Mouse (Mus musculus) liver, embryonic 11.5 days (tissue): ENCODE data around the gene Tspan9. TPM values are rescaled to one million over a fixed set of nuclear protein-coding genes. Genes with fewer than 3 reads are reported as not detected.

Source experiments
- ATAC-seq: fragments of 200-750 bp; cut with Nextera tagmentation; replicated peaks from 2 replicates; pipeline ENCODE4 v1.8.0; 2017; ENCODE audit warnings: moderate number of reproducible peaks, mild to moderate bottlenecking, moderate TSS enrichment, moderate library complexity; ENCODE audit not compliant: low FRiP score
- DNase-seq: peaks from one replicate; pipeline ENCODE4 v3.0.0-alpha.2; 2017; ENCODE audit warnings: low spot score
- H3K27ac ChIP-seq: fragments of 300-500 bp; sonication (generic); 2 replicates; pipeline ENCODE4 v1.5.1; 2014; ENCODE audit warnings: mild to moderate bottlenecking, low read depth, low read length, control low read depth
- H3K27me3 ChIP-seq: fragments of 300-500 bp; sonication (generic); replicated peaks from 2 replicates; pipeline ENCODE4 v1.6.1; 2014; ENCODE audit warnings: low read length, mixed read lengths; ENCODE audit not compliant: control insufficient read depth, insufficient read depth
- H3K36me3 ChIP-seq: fragments of 300-500 bp; sonication (generic); 2 replicates; pipeline ENCODE4 v1.6.1; 2014; ENCODE audit warnings: mild to moderate bottlenecking, low read length, moderate library complexity, mixed read lengths; ENCODE audit not compliant: control insufficient read depth, insufficient read depth
- H3K4me1 ChIP-seq: fragments of 300-500 bp; sonication (generic); replicated peaks from 2 replicates; pipeline ENCODE4 v1.6.1; 2014; ENCODE audit warnings: low read length, mixed read lengths; ENCODE audit not compliant: control insufficient read depth, insufficient read depth
- H3K4me2 ChIP-seq: fragments of 300-500 bp; sonication (generic); 2 replicates; pipeline ENCODE4 v1.6.1; 2014; ENCODE audit warnings: mild to moderate bottlenecking, control low read depth, moderate library complexity
- H3K4me3 ChIP-seq: fragments of 300-500 bp; sonication (generic); 2 replicates; pipeline ENCODE4 v1.5.1; 2014; ENCODE audit warnings: low read depth, low read length, control low read depth
- H3K9ac ChIP-seq: fragments of 300-500 bp; sonication (generic); 2 replicates; pipeline ENCODE4 v1.6.1; 2014; ENCODE audit warnings: low read depth, low read length, control low read depth
- H3K9me3 ChIP-seq: fragments of 300-500 bp; sonication (generic); 2 replicates; pipeline ENCODE4 v1.6.1; 2016; ENCODE audit warnings: low read length, inconsistent platforms, mixed read lengths; ENCODE audit not compliant: control insufficient read depth
- WGBS: fragments of 180-500 bp; shearing (Covaris S2); extraction: QIAGEN DNeasy Blood & Tissue Kit; methylation state at CpG from one replicate; pipeline ENCODE4 v1.1.7; 2014; 5-methylcytosine and 5-hydroxymethylcytosine counted together
- polyA plus RNA-seq: library from polyadenylated mRNA; unstranded; fragments of >200 nt; fragmentation: Nextera tagmentation; extraction: Ambion mirVana; gene quantifications from 2 replicates; pipeline ENCODE4 v1.2.1, GENCODE M21; 2014

Gene Tspan9
- polyA plus RNA-seq, 1 experiment from 2014 or later = 46.3 TPM

DNA sequence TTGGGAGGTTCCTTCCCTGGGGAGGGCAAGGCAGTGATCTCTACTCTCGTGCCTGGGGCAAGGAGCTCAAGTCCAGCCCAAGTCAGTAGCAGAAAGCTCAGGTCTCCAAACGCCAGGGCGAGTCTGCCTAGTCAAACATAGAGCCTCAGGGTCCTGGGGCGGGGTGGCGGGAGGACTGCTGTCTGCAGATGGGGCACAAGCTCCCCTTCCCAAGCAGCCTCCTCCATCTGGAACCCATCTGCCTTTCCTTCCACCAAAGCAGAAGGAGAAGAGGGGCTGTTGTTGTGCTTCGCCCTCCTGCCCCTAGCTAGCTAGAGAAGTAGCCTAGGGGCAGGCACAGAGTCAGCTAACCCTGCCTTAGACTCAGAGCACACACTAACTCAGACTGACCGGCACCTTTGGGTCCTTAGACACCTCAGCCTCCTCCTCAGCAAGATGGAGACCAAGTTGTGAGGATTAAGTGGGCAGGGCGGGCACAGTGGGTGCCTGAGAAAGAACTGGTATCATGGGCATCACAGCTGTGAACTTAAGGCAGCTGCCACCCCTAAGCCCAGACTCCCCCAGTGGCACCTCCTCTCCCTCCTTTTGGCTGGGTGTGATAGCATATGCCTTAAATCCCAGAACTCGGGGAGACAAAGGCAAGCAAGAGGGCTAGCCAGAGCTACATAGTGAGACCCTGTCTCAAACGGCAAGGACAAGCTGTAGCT, 26.4 kb downstream of the Tspan9 start:
- ATAC-seq (no peak), DNase-seq (no peak)
- H3K36me3 ChIP-seq = no peaks in the 10 kb centered on the region
- no peaks in the 10 kb centered on the region for H3K9me3 ChIP-seq
- no peak overlapping the region for H3K4me2 ChIP-seq
- no peak overlapping the region for H3K9ac ChIP-seq
- 62% methylated on average over 10 of the region's 10 CpGs for WGBS
- no peak overlapping the region for H3K4me3 ChIP-seq
- H3K4me1 ChIP-seq = peaks cover 5% of the 10 kb centered on the region
- H3K27me3 ChIP-seq = no peaks in the 10 kb centered on the region
- H3K27ac ChIP-seq = no peak overlapping the region

DNA sequence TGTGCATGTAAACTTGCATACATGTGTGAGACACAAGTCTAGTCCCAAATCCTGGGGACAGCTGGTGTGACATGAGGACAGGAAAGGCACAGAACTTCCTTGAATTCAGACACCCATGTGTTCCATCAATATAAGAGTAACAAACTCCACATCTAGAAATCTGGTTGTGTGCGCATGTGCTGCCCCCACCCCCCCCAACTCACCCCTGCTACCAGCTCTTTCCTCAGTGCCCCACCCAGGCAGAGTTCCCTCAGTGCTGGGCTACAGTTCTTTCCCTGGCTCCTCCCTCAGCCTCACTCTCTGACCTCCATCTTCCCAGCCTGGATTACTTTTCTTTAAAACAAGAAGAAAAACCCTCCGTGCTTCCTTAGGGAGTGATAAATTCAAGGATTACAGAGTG, 27.1 kb downstream of the Tspan9 start:
- Histone ChIP-seq H3K9me3 (no peaks in the 10 kb centered on the region), H3K27ac (no peak overlapping the region), H3K27me3 (no peaks in the 10 kb centered on the region), H3K4me3 (no peak overlapping the region), H3K36me3 (no peaks in the 10 kb centered on the region), H3K4me2 (no peak overlapping the region), H3K4me1 (peaks cover 8% of the 10 kb centered on the region), H3K9ac (no peak overlapping the region)
- ATAC-seq (no peak), DNase-seq (no peak)
- 72% methylated on average over 2 of the region's 2 CpGs for WGBS

DNA sequence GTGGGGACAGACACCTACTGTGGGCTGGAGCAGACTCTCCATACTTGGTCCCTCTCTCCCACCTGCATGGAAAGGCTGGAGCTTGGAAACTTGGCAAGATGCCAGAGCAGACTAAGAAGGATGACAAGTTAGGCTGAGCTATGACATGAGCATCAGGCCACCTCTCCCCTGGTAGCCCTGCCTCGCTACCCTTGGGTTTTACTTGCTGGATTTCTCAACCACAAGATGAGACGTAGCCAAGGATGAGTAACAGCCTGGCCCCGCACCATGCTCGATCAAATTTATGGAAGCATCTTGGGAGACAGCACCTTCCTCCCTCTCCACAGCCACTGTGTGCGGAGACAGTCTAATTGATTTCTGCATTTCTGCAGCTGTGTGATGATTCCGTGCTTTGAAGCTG, 28.3 kb downstream of the Tspan9 start:
- Histone ChIP-seq H3K9me3 (no peaks in the 10 kb centered on the region), H3K4me1 (peaks cover 8% of the 10 kb centered on the region), H3K27ac (no peak overlapping the region), H3K36me3 (no peaks in the 10 kb centered on the region), H3K4me3 (no peak overlapping the region), H3K27me3 (no peaks in the 10 kb centered on the region), H3K9ac (no peak overlapping the region), H3K4me2 (no peak overlapping the region)
- no peak for ATAC-seq
- no peak for DNase-seq
- WGBS = 83% methylated on average over 6 of the region's 6 CpGs

DNA sequence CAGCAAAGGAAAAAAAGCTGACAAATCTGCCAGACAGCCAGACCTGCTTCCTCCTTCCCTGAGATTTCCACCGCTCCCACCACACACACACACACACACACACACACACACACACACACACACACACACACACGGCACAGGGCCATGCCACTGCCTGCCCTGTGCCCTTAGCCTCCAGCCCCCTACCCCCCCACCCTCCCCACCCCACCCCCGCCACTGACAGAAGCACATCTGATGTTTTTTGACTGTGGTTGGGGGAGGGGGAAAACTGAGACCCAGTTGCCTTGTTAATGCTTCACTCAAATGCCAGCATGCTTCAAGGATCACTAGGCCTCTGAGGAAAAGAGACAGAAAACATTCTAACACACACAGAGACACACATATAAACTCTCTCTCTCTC, 30.8 kb downstream of the Tspan9 start:
- H3K27ac ChIP-seq = no peak overlapping the region
- no peaks in the 10 kb centered on the region for H3K27me3 ChIP-seq
- DNase-seq (no peak), ATAC-seq (no peak)
- H3K4me2 ChIP-seq = no peak overlapping the region
- no peaks in the 10 kb centered on the region for H3K36me3 ChIP-seq
- H3K9ac ChIP-seq = no peak overlapping the region
- 44% methylated on average over 3 of the region's 3 CpGs for WGBS
- H3K4me3 ChIP-seq = no peak overlapping the region
- H3K9me3 ChIP-seq = no peaks in the 10 kb centered on the region
- peaks cover 8% of the 10 kb centered on the region for H3K4me1 ChIP-seq

DNA sequence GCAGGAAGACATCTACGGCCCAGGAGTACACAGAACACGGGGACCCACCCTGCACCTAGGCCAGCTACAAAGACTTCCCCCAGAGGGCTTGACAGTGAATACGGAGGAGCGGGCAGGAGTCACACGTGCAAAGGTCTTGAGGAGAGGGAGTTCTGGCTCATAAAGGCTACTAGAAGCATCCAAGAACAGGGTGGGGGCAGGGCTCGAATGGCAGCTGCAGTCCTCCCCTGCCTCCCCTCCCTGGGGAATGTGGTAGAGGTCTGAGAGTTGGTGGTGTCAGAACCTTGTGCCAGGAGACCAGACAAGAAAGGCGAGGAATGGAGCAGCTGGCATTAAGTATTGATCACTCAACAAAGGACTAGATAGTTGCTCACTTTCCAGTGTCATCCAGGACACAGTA, 31.6 kb downstream of the Tspan9 start:
- ATAC-seq (no peak), DNase-seq (no peak)
- Histone ChIP-seq H3K4me1 (peaks cover 8% of the 10 kb centered on the region), H3K4me3 (no peak overlapping the region), H3K4me2 (no peak overlapping the region), H3K27ac (no peak overlapping the region), H3K27me3 (no peaks in the 10 kb centered on the region), H3K36me3 (no peaks in the 10 kb centered on the region), H3K9ac (no peak overlapping the region), H3K9me3 (no peaks in the 10 kb centered on the region)
- WGBS = 64% methylated on average over 7 of the region's 7 CpGs

DNA sequence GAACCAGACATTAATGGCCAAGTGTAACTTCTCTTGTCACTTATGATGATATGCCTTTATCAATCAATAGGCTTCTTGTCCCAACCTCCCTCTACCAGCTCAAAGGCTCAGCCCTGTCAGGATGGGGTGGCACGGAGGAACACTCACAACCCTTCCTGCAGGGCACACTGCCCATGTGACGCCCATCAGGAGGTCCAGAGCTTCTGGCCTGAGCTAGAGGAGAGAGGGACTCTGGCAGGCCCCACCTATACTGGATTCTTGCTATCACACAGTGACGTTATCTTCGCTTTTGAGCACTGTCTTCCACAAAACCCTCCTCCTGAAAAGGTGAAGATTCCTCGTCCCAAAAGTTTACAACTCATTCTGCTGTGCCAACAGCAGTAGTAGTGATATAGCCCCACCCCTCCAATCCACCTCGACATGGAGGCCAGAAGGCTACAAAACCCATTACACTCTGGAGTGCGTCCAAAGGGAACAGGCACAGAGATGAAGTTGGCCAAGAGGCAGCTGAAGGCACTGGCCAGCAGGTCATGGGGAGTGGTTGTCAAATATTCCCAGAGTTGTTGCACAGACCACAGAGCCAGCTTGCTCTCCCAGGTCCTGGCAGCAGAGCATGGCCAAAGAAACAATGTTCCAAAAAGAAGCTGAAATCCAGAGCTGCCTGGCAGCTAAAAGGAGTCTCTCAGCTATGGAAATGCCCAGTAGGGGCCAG, 34.9 kb downstream of the Tspan9 start:
- 76% methylated on average over 7 of the region's 7 CpGs for WGBS
- Histone ChIP-seq H3K27ac (no peak overlapping the region), H3K36me3 (no peaks in the 10 kb centered on the region), H3K4me3 (no peak overlapping the region), H3K9me3 (no peaks in the 10 kb centered on the region), H3K4me2 (no peak overlapping the region), H3K27me3 (no peaks in the 10 kb centered on the region), H3K9ac (no peak overlapping the region), H3K4me1 (peaks cover 18% of the 10 kb centered on the region)
- no peak for ATAC-seq
- DNase-seq = no peak

DNA sequence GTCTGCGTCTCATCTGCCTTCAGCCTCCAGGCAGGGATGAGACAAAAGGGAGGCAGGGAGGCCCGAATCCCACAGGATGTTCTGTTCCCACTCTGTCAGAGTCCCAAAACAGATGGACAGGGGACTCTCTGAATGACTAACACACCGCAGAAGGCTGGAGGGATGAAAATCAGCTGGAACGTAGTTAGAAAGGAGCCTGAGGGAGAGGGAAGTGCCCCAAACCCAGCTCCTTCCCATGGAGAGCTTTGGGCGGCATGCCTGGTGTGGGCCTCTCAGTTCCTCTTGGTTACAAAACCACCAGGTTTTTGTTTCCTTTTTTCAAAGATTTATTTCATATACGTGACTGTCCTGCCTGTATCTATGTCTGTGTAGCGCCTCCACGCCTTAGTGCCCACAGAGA, 35.7 kb downstream of the Tspan9 start:
- H3K4me1 ChIP-seq = peaks cover 22% of the 10 kb centered on the region
- H3K36me3 ChIP-seq = no peaks in the 10 kb centered on the region
- H3K9me3 ChIP-seq = no peaks in the 10 kb centered on the region
- no peak overlapping the region for H3K27ac ChIP-seq
- no peaks in the 10 kb centered on the region for H3K27me3 ChIP-seq
- no peak for DNase-seq
- no peak overlapping the region for H3K9ac ChIP-seq
- no peak overlapping the region for H3K4me3 ChIP-seq
- no peak overlapping the region for H3K4me2 ChIP-seq
- no peak for ATAC-seq
- WGBS = 56% methylated on average over 8 of the region's 8 CpGs

DNA sequence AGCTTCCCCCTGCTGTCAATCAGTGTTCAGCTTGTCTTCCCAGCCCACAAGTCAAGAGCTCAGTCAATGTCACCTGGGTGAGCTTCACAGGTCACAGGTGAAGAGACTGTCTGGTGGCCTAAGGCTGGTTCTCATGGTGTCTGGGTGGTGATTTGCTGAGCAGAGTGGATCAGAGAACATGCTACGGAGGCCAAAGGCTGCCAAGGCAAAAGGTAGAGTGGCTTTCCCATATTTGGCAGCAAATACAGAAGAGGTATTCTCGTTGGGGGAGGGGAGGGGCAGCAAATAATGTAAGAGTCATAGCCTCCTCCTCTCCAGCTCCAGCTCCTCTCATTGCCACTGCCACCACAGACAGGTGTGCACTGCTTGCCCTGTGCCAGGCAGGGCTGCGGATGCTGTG, 37.2 kb downstream of the Tspan9 start:
- H3K27ac ChIP-seq = no peak overlapping the region
- no peaks in the 10 kb centered on the region for H3K36me3 ChIP-seq
- H3K27me3 ChIP-seq = no peaks in the 10 kb centered on the region
- no peak overlapping the region for H3K4me3 ChIP-seq
- WGBS = 66% methylated on average over 3 of the region's 3 CpGs
- H3K4me2 ChIP-seq = no peak overlapping the region
- H3K4me1 ChIP-seq = peaks cover 26% of the 10 kb centered on the region
- no peak for ATAC-seq
- no peak for DNase-seq
- no peak overlapping the region for H3K9ac ChIP-seq
- H3K9me3 ChIP-seq = no peaks in the 10 kb centered on the region

DNA sequence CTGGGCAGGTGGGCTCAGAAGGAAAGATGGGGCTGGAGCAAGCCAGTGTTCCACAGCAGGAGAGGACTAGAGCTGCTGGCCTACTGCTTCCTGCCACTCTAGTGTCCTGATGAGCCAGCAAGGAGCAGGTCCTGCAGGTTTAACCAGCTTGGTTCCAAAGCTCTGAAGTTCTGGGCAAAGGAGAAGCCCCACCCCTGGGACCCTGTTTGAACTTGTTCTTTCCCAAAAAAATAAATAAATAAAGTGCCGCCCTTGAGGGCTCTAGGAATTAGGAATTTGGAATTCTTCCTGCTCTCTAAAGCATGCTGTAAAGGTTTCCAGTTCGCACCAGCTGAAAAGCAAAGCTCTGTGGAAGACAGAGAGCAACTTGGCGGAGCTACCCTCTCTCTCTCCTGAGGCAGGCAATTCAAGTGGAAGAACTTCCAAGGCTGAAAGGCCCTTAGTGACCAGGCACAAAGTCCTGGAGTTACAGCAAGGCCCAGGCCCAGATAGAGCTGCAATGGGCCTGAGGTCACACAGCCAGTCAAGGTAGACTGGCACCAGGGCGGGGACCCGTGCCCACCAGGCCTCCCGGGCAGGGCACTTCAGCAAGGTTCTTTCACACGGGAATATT, 38.6 kb downstream of the Tspan9 start:
- H3K36me3 ChIP-seq = no peaks in the 10 kb centered on the region
- no peak overlapping the region for H3K4me3 ChIP-seq
- no peak overlapping the region for H3K4me2 ChIP-seq
- ATAC-seq (no peak), DNase-seq (no peak)
- H3K9me3 ChIP-seq = no peaks in the 10 kb centered on the region
- H3K27me3 ChIP-seq = no peaks in the 10 kb centered on the region
- WGBS = 73% methylated on average over 7 of the region's 7 CpGs
- H3K27ac ChIP-seq = no peak overlapping the region
- no peak overlapping the region for H3K9ac ChIP-seq
- peaks cover 26% of the 10 kb centered on the region for H3K4me1 ChIP-seq
